Mouse (Mus musculus) lung, adult 2 months (tissue): ENCODE data around the gene Cdc42.

Experiments
- CTCF ChIP-seq: fragments of 200-500 bp; IDR thresholded peaks from 2 replicates; pipeline ENCODE4 v1.5.1; 2011; ENCODE audit warnings: mild to moderate bottlenecking, low read length, control low read depth; ENCODE audit not compliant: insufficient read depth
- POLR2A ChIP-seq: fragments of 200-500 bp; IDR thresholded peaks from 2 replicates; pipeline ENCODE4 v1.6.1; 2011; ENCODE audit warnings: low read depth, mild to moderate bottlenecking, control low read depth, low read length, borderline replicate concordance; ENCODE audit errors: extremely low read depth

DNA sequence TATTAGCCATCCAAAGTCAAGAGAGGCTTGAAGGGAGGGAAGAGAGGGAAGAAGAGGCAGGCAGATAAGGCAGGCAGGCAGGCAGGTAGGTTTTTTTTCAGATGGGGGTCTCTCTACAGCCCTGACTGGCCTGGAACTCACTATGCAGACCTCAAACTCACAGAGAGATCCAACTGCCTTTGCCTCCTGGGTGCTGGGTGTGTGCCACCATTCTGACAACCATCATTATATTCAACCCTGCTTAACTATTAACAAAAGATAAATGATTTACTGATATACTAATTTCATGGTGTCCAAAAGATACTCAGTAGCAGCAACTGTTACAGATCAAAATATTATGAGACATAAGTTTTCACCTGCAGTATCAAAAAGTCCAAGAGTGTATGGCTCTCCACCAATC, 25.5 kb downstream of the Cdc42 start:
- TF ChIP-seq CTCF: no peak
- no peak for TF ChIP-seq POLR2A
